27 mouse cellular contexts compared by ENCODE assay signal in genomic region chr3:99815115-99815514, GRCm38 (mm10).
A peak's percentile ranks its signal among the peaks of the same experiment; 100 is the strongest.
DNase-seq lines count a peak whose midpoint lies in the region; ATAC-seq and TF ChIP-seq lines count a peak whose summit lies in the region.
"Had no signal": no experiment of that assay in that cellular context is flagged by ENCODE, and none has a peak within 500 bp of the region (broad histone marks: within the 10 kb centered on the region; RNA-seq: fewer than 3 reads in every experiment).

No protein-coding gene starts in this region.

- H3K4me3 ChIP-seq in heart, embryonic 11.5 days (ENCODE audit: low read depth, low read length), result no peak overlapping the region
- H3K4me3 ChIP-seq in heart, postnatal 0 days (ENCODE audit: low read depth, low read length), result no peak overlapping the region
- no peak overlapping the region for H3K4me3 ChIP-seq in C2C12 (ENCODE audit: insufficient read depth, poor library complexity, severe bottlenecking)
- H3K4me3 ChIP-seq in myocyte, result no peak overlapping the region
- H3K4me3 ChIP-seq: embryonic facial prominence, embryonic 15.5 days; forebrain, embryonic 13.5 days; heart, embryonic 10.5 days; hindbrain, embryonic 10.5 days; hindbrain, embryonic 15.5 days; limb, embryonic 12.5 days; liver, embryonic 12.5 days; megakaryocyte, embryonic 14.5 days; midbrain, embryonic 12.5 days; neural tube, embryonic 13.5 days had no signal

- H3ac ChIP-seq in C2C12 (ENCODE audit: control insufficient read depth, insufficient read length, low read depth) (no peak overlapping the region), myocyte (ENCODE audit: control insufficient read depth, insufficient read length) (no peak overlapping the region)

- H3K27me3 ChIP-seq in heart, embryonic 11.5 days (ENCODE audit: control insufficient read depth, insufficient read depth, low read length), result no peaks in the 10 kb centered on the region
- no peaks in the 10 kb centered on the region for H3K27me3 ChIP-seq in heart, postnatal 0 days (ENCODE audit: control insufficient read depth, insufficient read depth, low read length)
- H3K27me3 ChIP-seq in C2C12 (ENCODE audit: control insufficient read depth, insufficient read depth, insufficient read length), result no peaks in the 10 kb centered on the region
- no peaks in the 10 kb centered on the region for H3K27me3 ChIP-seq in myocyte (ENCODE audit: control insufficient read depth, insufficient read depth, insufficient read length)
- H3K27me3 ChIP-seq: embryonic facial prominence, embryonic 15.5 days; forebrain, embryonic 13.5 days; hindbrain, embryonic 15.5 days; limb, embryonic 12.5 days; liver, embryonic 12.5 days; megakaryocyte, embryonic 14.5 days; midbrain, embryonic 12.5 days; neural tube, embryonic 13.5 days had no signal

- ATAC-seq in heart, embryonic 11.5 days (replicated peaks; ENCODE audit: insufficient number of reproducible peaks, low FRiP score, low TSS enrichment), result 0 out of 2 replicates have a peak, but pooled peaks have one; percentile 68
- ATAC-seq in heart, postnatal 0 days (ENCODE audit: insufficient read depth, low read depth), result peak; percentile 57; the same call in 1 of the 2 replicates
- ATAC-seq: forebrain, embryonic 13.5 days; inflammation-experienced regulatory T-cells, adult 6 months; liver, embryonic 12.5 days; liver, postnatal 0 days; lung, postnatal 0 days had no signal

- no peaks in the 10 kb centered on the region for H3K9me3 ChIP-seq in heart, embryonic 11.5 days (replicated peaks; ENCODE audit: control insufficient read depth, low read length)
- H3K9me3 ChIP-seq in heart, postnatal 0 days (replicated peaks; ENCODE audit: control insufficient read depth, low read length), result no peaks in the 10 kb centered on the region
- H3K9me3 ChIP-seq: embryonic facial prominence, embryonic 15.5 days; forebrain, embryonic 13.5 days; heart, embryonic 10.5 days; hindbrain, embryonic 10.5 days; hindbrain, embryonic 15.5 days; limb, embryonic 12.5 days; liver, embryonic 12.5 days; midbrain, embryonic 12.5 days; neural tube, embryonic 13.5 days had no signal

- intact Hi-C loops in heart, postnatal 25 days (cut with DNase I), result no loop called here

- no peak for DNase-seq in heart, postnatal 4 days
- DNase-seq in heart, postnatal 0 days (ENCODE audit: low spot score), result peak; percentile 9
- DNase-seq in heart, postnatal 25 days (ENCODE audit: low spot score), result no peak
- DNase-seq in ovary, adult 18-20 months (ENCODE audit: low spot score), result no peak
- DNase-seq: adrenal gland, postnatal 36 days; cerebellum, adult 18-20 months; cerebellum, postnatal 10 days; kidney, adult 2 months; kidney, postnatal 25 days; liver, postnatal 0 days; lung, postnatal 4 days; thymus, postnatal 4 days had no signal

- TF ChIP-seq POLR2A in myocyte (IDR thresholded peaks at IDR 0.05; ENCODE audit: insufficient read length, low read depth), result no peak

- H3K27ac ChIP-seq in heart, embryonic 11.5 days (ENCODE audit: low read depth, low read length), result no peak overlapping the region
- H3K27ac ChIP-seq in heart, postnatal 0 days (ENCODE audit: low read depth), result no peak overlapping the region
- H3K27ac ChIP-seq: embryonic facial prominence, embryonic 15.5 days; forebrain, embryonic 13.5 days; heart, embryonic 10.5 days; hindbrain, embryonic 10.5 days; hindbrain, embryonic 15.5 days; limb, embryonic 12.5 days; liver, embryonic 12.5 days; midbrain, embryonic 12.5 days; neural tube, embryonic 13.5 days had no signal

- TF ChIP-seq EP300 in heart, postnatal 0 days (IDR thresholded peaks at IDR 0.05; ENCODE audit: low read depth), result no peak

- TF ChIP-seq CTCF in heart, postnatal 0 days (IDR thresholded peaks at IDR 0.05; ENCODE audit: low read depth), result no peak
- no peak for TF ChIP-seq CTCF in C2C12 (IDR thresholded peaks at IDR 0.05; ENCODE audit: control insufficient read depth, insufficient read depth, insufficient read length)

- no peaks in the 10 kb centered on the region for H3K79me3 ChIP-seq in C2C12 (ENCODE audit: low read depth)

- no peak overlapping the region for H3K4me2 ChIP-seq in heart, embryonic 11.5 days
- no peak overlapping the region for H3K4me2 ChIP-seq in heart, postnatal 0 days (ENCODE audit: low read depth, low read length)
- peak overlapping the region; percentile 52 for H3K4me2 ChIP-seq in myocyte (ENCODE audit: low read depth)
- H3K4me2 ChIP-seq: embryonic facial prominence, embryonic 15.5 days; forebrain, embryonic 13.5 days; hindbrain, embryonic 15.5 days; limb, embryonic 12.5 days; liver, embryonic 12.5 days; midbrain, embryonic 12.5 days; neural tube, embryonic 13.5 days had no signal

- no peaks in the 10 kb centered on the region for H3K36me3 ChIP-seq in heart, embryonic 11.5 days (ENCODE audit: control insufficient read depth, insufficient read depth, low read length)
- no peaks in the 10 kb centered on the region for H3K36me3 ChIP-seq in heart, postnatal 0 days (replicated peaks; ENCODE audit: control insufficient read depth, insufficient read depth, low read length)
- H3K36me3 ChIP-seq in C2C12 (ENCODE audit: control insufficient read depth, insufficient read depth) (no peaks in the 10 kb centered on the region), myocyte (ENCODE audit: control insufficient read depth, insufficient read depth) (no peaks in the 10 kb centered on the region)
- H3K36me3 ChIP-seq: embryonic facial prominence, embryonic 15.5 days; heart, embryonic 10.5 days; hindbrain, embryonic 10.5 days; hindbrain, embryonic 15.5 days; limb, embryonic 12.5 days; liver, embryonic 12.5 days; midbrain, embryonic 12.5 days; neural tube, embryonic 13.5 days had no signal

- WGBS in heart, embryonic 11.5 days (ENCODE audit: insufficient replicate concordance), result 12% methylated on average over 3 of the region's 3 CpGs
- 18% methylated on average over 3 of the region's 3 CpGs for WGBS in heart, postnatal 0 days

- no peaks in the 10 kb centered on the region for H3K79me2 ChIP-seq in C2C12 (ENCODE audit: control insufficient read depth, insufficient read depth)
- no peaks in the 10 kb centered on the region for H3K79me2 ChIP-seq in myocyte (ENCODE audit: control insufficient read depth, insufficient read depth)

- H3K4me1 ChIP-seq in heart, embryonic 11.5 days (ENCODE audit: control insufficient read depth, insufficient read depth, low read length), result peaks cover 7% of the 10 kb centered on the region; the same call in 1 of the 2 replicates
- 0 out of 2 replicates have a peak, but pooled peaks cover 6% of the 10 kb centered on the region for H3K4me1 ChIP-seq in heart, postnatal 0 days (ENCODE audit: control insufficient read depth, insufficient read depth)
- H3K4me1 ChIP-seq: embryonic facial prominence, embryonic 15.5 days; forebrain, embryonic 13.5 days; liver, embryonic 12.5 days; megakaryocyte, embryonic 14.5 days; midbrain, embryonic 12.5 days had no signal

- H3K9ac ChIP-seq in heart, embryonic 11.5 days (ENCODE audit: low read depth, low read length), result no peak overlapping the region
- no peak overlapping the region for H3K9ac ChIP-seq in heart, postnatal 0 days (replicated peaks; ENCODE audit: low read depth, low read length)
- H3K9ac ChIP-seq: embryonic facial prominence, embryonic 15.5 days; forebrain, embryonic 13.5 days; hindbrain, embryonic 15.5 days; limb, embryonic 12.5 days; liver, embryonic 12.5 days; liver, postnatal 0 days; midbrain, embryonic 12.5 days; neural tube, embryonic 13.5 days had no signal

TF ChIP-seq in C2C12, 6 proteins besides CTCF, POLR2A, EP300 and RAD21:
- TF ChIP-seq USF1 (IDR thresholded peaks at IDR 0.05; ENCODE audit: low read depth) (no peak), MYOD1 (IDR thresholded peaks at IDR 0.05; ENCODE audit: control insufficient read depth, insufficient read length, low read depth) (peak; percentile 91), MYOG (IDR thresholded peaks at IDR 0.05; ENCODE audit: control insufficient read depth, extremely low read depth, insufficient read length) (no peak), FOSL1 (IDR thresholded peaks at IDR 0.05; ENCODE audit: insufficient read depth, low read length, poor library complexity, severe bottlenecking) (no peak), MAX (IDR thresholded peaks at IDR 0.05) (no peak), CEBPB (IDR thresholded peaks at IDR 0.05; ENCODE audit: low read depth) (no peak)

TF ChIP-seq in myocyte, 11 proteins besides CTCF, POLR2A, EP300 and RAD21:
- peak in 2 of 3 experiments; percentile 58 to 64 for TF ChIP-seq MYOG (IDR thresholded peaks at IDR 0.05; ENCODE audit: control insufficient read depth in 1 of 3, insufficient read depth in 1 of 3, insufficient read length in 2 of 3, low read depth in 2 of 3)
- peak; percentile 46 to 87 (median 82) for TF ChIP-seq MYOD1 (IDR thresholded peaks at IDR 0.05; ENCODE audit: control insufficient read depth in 1 of 3, insufficient read length in 2 of 3, low read depth in 2 of 3)
- TF ChIP-seq TCF12 (IDR thresholded peaks at IDR 0.05; ENCODE audit: insufficient read depth, poor library complexity, severe bottlenecking), result peak; percentile 56
- TF ChIP-seq E2F4 (IDR thresholded peaks at IDR 0.05; ENCODE audit: insufficient read depth), result no peak
